Mouse (Mus musculus) lung, adult 2 months (tissue): ENCODE results near the gene R3hdml.

Experiments used
- CTCF ChIP-seq: fragments of 200-500 bp; IDR thresholded peaks from 2 replicates; pipeline ENCODE4 v1.5.1; 2011; ENCODE audit warnings: mild to moderate bottlenecking, low read length, control low read depth; ENCODE audit not compliant: insufficient read depth
- POLR2A ChIP-seq: fragments of 200-500 bp; IDR thresholded peaks from 2 replicates; pipeline ENCODE4 v1.6.1; 2011; ENCODE audit warnings: low read depth, mild to moderate bottlenecking, control low read depth, low read length, borderline replicate concordance; ENCODE audit errors: extremely low read depth

DNA sequence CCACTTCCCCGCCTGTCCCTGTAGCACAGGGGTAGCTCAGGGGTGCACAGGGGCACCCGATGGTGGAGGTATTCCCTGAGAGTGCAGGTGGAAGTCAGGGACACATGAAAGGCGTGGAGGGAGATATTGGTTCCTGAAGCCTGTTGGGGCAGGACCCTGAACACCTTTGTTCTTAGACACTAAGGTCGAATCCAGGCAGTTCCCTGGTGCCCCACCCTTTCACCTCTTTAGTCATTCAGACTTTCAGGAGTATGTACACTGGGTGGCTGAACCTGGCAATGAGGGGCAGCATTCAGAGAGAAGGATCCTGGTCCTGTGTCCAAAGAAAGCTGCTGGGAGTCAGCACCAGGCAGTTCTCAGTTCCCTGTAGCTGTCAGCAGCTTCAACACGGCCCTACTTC, 29.7 kb upstream of the R3hdml start:
- TF ChIP-seq POLR2A (no peak), CTCF (no peak)
